Mouse (Mus musculus): ENCODE measurements around the gene 0610010F05Rik. TPM values are rescaled to one million over a fixed set of nuclear protein-coding genes. Genes with fewer than 3 reads are reported as not detected.
"Not testable (repeated sequence)": the region's sequence is repeated elsewhere in the genome, so short reads cannot be mapped to it uniquely, and the experiment has no call there.

Gene 0610010F05Rik
- polyA plus RNA-seq, 1 experiment: 22.8 TPM

DNA sequence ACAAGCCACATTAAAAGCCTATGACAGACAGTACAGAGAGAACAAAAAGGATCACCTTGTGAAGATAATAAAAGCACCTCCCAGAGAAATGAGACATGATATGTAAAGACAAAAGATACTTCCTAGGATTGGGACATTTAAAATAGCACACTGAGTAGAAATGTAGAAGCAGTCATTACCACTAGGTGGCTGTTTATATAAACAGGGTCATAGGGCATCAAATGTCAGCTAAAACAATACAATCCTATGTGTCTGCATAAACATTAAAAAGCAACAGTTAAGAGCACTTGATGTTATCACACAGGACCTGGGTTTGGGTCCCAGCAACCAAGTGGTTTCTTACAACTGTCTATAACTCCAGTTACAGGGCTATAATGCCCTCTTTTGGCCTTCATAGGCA lies 2.8 kb downstream of the 0610010F05Rik start:
- no peak overlapping the region for H3K9ac ChIP-seq (ENCODE audit: low read depth, poor library complexity, severe bottlenecking)
- no peaks in the 10 kb centered on the region for H3K36me3 ChIP-seq (ENCODE audit: control insufficient read depth, insufficient read depth, low read length, poor library complexity, severe bottlenecking)
- no peaks in the 10 kb centered on the region for H3K27me3 ChIP-seq (ENCODE audit: control insufficient read depth, insufficient read depth, low read length, poor library complexity, severe bottlenecking)
- no peaks in the 10 kb centered on the region for H3K9me3 ChIP-seq (replicated peaks; ENCODE audit: control insufficient read depth, insufficient read depth, low read length, poor library complexity, severe bottlenecking)
- H3K4me1 ChIP-seq (ENCODE audit: control insufficient read depth, insufficient read depth, low read length): no peaks in the 10 kb centered on the region
- H3K27ac ChIP-seq (ENCODE audit: insufficient read depth, low read length): no peak overlapping the region
- no peak for TF ChIP-seq CTCF (IDR thresholded peaks at IDR 0.05; ENCODE audit: low read depth, low read length)
- TF ChIP-seq POLR2A (IDR thresholded peaks at IDR 0.05; ENCODE audit: insufficient read depth, low read length): no peak
- TF ChIP-seq EP300 (IDR thresholded peaks at IDR 0.05; ENCODE audit: insufficient read depth, low read depth, low read length): no peak
- H3K4me3 ChIP-seq (ENCODE audit: low read depth, low read length): no peak overlapping the region

DNA sequence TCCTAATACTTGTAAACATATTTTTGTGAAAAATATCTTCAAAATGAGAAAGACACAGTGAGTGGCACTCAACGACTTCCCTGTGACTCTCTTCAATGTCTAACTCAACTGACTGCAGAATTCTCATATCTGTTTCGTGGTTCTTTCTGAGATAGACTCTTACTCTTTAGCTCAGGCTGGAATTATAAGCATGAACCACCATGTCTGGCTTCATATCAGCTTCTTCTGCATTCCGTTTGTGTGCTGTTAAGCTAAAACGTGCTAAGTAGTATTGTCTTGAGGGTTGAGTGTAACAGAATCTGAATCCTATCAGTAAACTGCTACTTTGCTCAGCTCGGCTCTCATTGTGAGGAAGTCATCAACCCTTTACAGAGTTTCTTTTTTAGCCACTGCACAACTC lies 14.4 kb downstream of the 0610010F05Rik start:
- H3K4me3 ChIP-seq (ENCODE audit: low read depth, low read length): no peak overlapping the region
- TF ChIP-seq EP300 (IDR thresholded peaks at IDR 0.05; ENCODE audit: insufficient read depth, low read depth, low read length) (no peak), POLR2A (IDR thresholded peaks at IDR 0.05; ENCODE audit: insufficient read depth, low read length) (no peak), CTCF (IDR thresholded peaks at IDR 0.05; ENCODE audit: low read depth, low read length) (no peak)
- H3K9me3 ChIP-seq (replicated peaks; ENCODE audit: control insufficient read depth, insufficient read depth, low read length, poor library complexity, severe bottlenecking): no peaks in the 10 kb centered on the region
- no peaks in the 10 kb centered on the region for H3K27me3 ChIP-seq (ENCODE audit: control insufficient read depth, insufficient read depth, low read length, poor library complexity, severe bottlenecking)
- H3K36me3 ChIP-seq (ENCODE audit: control insufficient read depth, insufficient read depth, low read length, poor library complexity, severe bottlenecking): no peaks in the 10 kb centered on the region
- H3K27ac ChIP-seq (ENCODE audit: insufficient read depth, low read length): no peak overlapping the region
- no peak overlapping the region for H3K9ac ChIP-seq (ENCODE audit: low read depth, poor library complexity, severe bottlenecking)
- H3K4me1 ChIP-seq (ENCODE audit: control insufficient read depth, insufficient read depth, low read length): no peaks in the 10 kb centered on the region

DNA sequence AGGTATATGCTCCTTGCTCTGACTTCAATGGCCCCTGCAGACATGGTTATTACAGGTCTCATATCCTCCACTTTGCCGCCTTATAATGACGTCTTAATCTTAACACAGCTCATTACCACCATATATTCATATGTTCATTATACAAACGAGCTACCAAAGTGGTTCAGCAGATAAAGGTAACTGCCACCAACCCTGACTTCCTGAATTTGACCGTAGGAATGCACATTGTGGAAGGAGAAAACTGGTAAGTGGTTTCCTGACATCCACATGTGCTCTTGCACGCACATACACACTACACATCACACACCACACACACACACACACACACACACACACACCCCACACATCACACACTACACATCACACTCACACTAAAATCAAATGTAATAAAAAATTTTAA lies 18.9 kb downstream of the 0610010F05Rik start:
- no peak for TF ChIP-seq POLR2A (IDR thresholded peaks at IDR 0.05; ENCODE audit: insufficient read depth, low read length)
- no peak for TF ChIP-seq EP300 (IDR thresholded peaks at IDR 0.05; ENCODE audit: insufficient read depth, low read depth, low read length)
- TF ChIP-seq CTCF (IDR thresholded peaks at IDR 0.05; ENCODE audit: low read depth, low read length): no peak

DNA sequence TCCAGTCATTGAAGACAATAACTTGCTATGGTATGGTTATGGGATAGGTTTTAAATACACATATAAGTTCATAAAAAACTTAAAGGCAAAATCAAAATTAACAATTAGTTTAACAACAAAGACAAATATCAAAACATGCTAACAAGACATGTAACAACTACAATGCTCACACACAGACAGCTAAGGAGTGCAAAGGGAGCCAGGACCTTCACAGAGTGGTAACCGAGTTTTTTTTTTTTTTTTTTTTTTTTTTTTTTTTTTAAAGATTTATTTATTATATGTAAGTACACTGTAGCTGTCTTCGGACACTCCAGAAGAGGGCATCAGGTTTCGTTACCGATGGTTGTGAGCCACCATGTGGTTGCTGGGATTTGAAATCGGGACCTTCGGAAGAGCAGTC lies 26.1 kb downstream of the 0610010F05Rik start:
- not testable (repeated sequence) for H3K4me1 ChIP-seq (ENCODE audit: control insufficient read depth, insufficient read depth, low read length); H3K4me3 ChIP-seq (ENCODE audit: low read depth, low read length); H3K9me3 ChIP-seq (replicated peaks; ENCODE audit: control insufficient read depth, insufficient read depth, low read length, poor library complexity, severe bottlenecking); H3K27ac ChIP-seq (ENCODE audit: insufficient read depth, low read length); H3K36me3 ChIP-seq (ENCODE audit: control insufficient read depth, insufficient read depth, low read length, poor library complexity, severe bottlenecking); H3K9ac ChIP-seq (ENCODE audit: low read depth, poor library complexity, severe bottlenecking); H3K27me3 ChIP-seq (ENCODE audit: control insufficient read depth, insufficient read depth, low read length, poor library complexity, severe bottlenecking)

More for the DNA sequence above, 18.9 kb downstream of the 0610010F05Rik start:
- Histone ChIP-seq H3K9me3 (replicated peaks; ENCODE audit: control insufficient read depth, insufficient read depth, low read length, poor library complexity, severe bottlenecking) (no peaks in the 10 kb centered on the region), H3K4me3 (ENCODE audit: low read depth, low read length) (no peak overlapping the region), H3K9ac (ENCODE audit: low read depth, poor library complexity, severe bottlenecking) (no peak overlapping the region), H3K36me3 (ENCODE audit: control insufficient read depth, insufficient read depth, low read length, poor library complexity, severe bottlenecking) (no peaks in the 10 kb centered on the region), H3K27ac (ENCODE audit: insufficient read depth, low read length) (no peak overlapping the region), H3K27me3 (ENCODE audit: control insufficient read depth, insufficient read depth, low read length, poor library complexity, severe bottlenecking) (no peaks in the 10 kb centered on the region), H3K4me1 (ENCODE audit: control insufficient read depth, insufficient read depth, low read length) (no peaks in the 10 kb centered on the region)

DNA sequence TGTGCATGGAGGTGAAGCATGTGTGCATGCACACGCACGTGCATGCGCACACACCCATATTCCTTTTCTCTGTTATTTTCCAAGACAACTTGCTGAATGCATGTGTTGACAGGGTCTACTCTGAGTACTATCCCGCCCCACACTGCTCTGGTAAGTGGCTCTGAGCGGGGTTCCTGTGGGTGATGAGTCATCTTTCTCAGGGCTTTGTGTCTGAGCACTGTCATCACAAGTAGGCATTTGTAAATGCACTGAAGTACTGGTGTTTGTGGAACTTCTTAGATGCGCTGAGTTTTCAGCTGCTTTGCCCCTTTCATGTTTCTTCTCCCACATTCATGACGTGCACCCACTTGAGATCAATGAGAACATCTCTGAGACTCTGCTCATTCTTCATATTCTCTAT lies 63.3 kb downstream of the 0610010F05Rik start:
- Histone ChIP-seq H3K27me3 (ENCODE audit: control insufficient read depth, insufficient read depth, low read length, poor library complexity, severe bottlenecking) (no peaks in the 10 kb centered on the region), H3K36me3 (ENCODE audit: control insufficient read depth, insufficient read depth, low read length, poor library complexity, severe bottlenecking) (no peaks in the 10 kb centered on the region), H3K4me3 (ENCODE audit: low read depth, low read length) (no peak overlapping the region), H3K9me3 (replicated peaks; ENCODE audit: control insufficient read depth, insufficient read depth, low read length, poor library complexity, severe bottlenecking) (no peaks in the 10 kb centered on the region), H3K27ac (ENCODE audit: insufficient read depth, low read length) (no peak overlapping the region), H3K9ac (ENCODE audit: low read depth, poor library complexity, severe bottlenecking) (no peak overlapping the region), H3K4me1 (ENCODE audit: control insufficient read depth, insufficient read depth, low read length) (no peaks in the 10 kb centered on the region)
- TF ChIP-seq POLR2A (IDR thresholded peaks at IDR 0.05; ENCODE audit: insufficient read depth, low read length) (no peak), EP300 (IDR thresholded peaks at IDR 0.05; ENCODE audit: insufficient read depth, low read depth, low read length) (no peak), CTCF (IDR thresholded peaks at IDR 0.05; ENCODE audit: low read depth, low read length) (no peak)

DNA sequence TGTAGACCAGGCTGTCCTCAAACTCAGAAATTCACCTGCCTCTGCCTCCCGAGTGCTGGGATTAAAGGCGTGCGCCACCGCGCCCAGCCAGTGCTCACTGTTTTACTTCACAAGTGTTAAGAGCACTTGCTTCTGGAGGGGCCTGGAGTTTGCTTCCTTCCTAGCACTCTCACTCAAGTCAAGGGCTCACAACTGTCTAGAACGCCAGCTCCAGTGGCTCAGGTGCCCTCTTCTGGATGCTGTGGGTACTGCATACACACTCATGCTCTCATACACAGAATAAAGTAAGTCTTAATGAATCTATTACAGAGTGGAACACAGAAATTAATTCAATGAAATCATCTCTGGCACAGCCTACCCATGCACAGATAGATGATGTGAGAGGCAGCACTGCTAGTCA lies 67.7 kb downstream of the 0610010F05Rik start:
- H3K9me3 ChIP-seq (replicated peaks; ENCODE audit: control insufficient read depth, insufficient read depth, low read length, poor library complexity, severe bottlenecking): no peaks in the 10 kb centered on the region
- no peak overlapping the region for H3K9ac ChIP-seq (ENCODE audit: low read depth, poor library complexity, severe bottlenecking)
- peak; percentile 92 for TF ChIP-seq CTCF (IDR thresholded peaks at IDR 0.05; ENCODE audit: low read depth, low read length)
- TF ChIP-seq POLR2A (IDR thresholded peaks at IDR 0.05; ENCODE audit: insufficient read depth, low read length): no peak
- no peak for TF ChIP-seq EP300 (IDR thresholded peaks at IDR 0.05; ENCODE audit: insufficient read depth, low read depth, low read length)
- no peak overlapping the region for H3K27ac ChIP-seq (ENCODE audit: insufficient read depth, low read length)
- H3K4me3 ChIP-seq (ENCODE audit: low read depth, low read length): no peak overlapping the region
- no peaks in the 10 kb centered on the region for H3K27me3 ChIP-seq (ENCODE audit: control insufficient read depth, insufficient read depth, low read length, poor library complexity, severe bottlenecking)
- H3K36me3 ChIP-seq (ENCODE audit: control insufficient read depth, insufficient read depth, low read length, poor library complexity, severe bottlenecking): no peaks in the 10 kb centered on the region
- no peaks in the 10 kb centered on the region for H3K4me1 ChIP-seq (ENCODE audit: control insufficient read depth, insufficient read depth, low read length)

Data from ES-Bruce4 (cell line).